Mouse (Mus musculus) midbrain, postnatal 0 days (tissue): ENCODE results near the gene Tnfrsf18. TPM values are rescaled to one million over a fixed set of nuclear protein-coding genes. Genes with fewer than 3 reads are reported as not detected.

Source experiments
- ATAC-seq: fragments of 200-750 bp; cut with Nextera tagmentation; 2 replicates; pipeline ENCODE4 v1.8.0; 2017; ENCODE audit warnings: moderate number of reproducible peaks, mild to moderate bottlenecking, moderate TSS enrichment, moderate library complexity; ENCODE audit not compliant: low FRiP score
- DNase-seq: peaks from one replicate; pipeline ENCODE4 v3.0.0-alpha.2; 2015; ENCODE audit warnings: low spot score
- H3K27ac ChIP-seq: fragments of 300-500 bp; sonication (generic); 2 replicates; pipeline ENCODE4 v1.5.1; 2014; ENCODE audit warnings: low read depth, mild to moderate bottlenecking, low read length, mixed read lengths
- H3K27me3 ChIP-seq: fragments of 300-500 bp; sonication (generic); 2 replicates; pipeline ENCODE4 v1.6.1; 2014; ENCODE audit warnings: low read length, control low read depth, mixed read lengths; ENCODE audit not compliant: insufficient read depth
- H3K36me3 ChIP-seq: fragments of 300-500 bp; sonication (generic); 2 replicates; pipeline ENCODE4 v1.6.1; 2014; ENCODE audit warnings: low read length, control low read depth, mixed read lengths; ENCODE audit not compliant: insufficient read depth
- H3K4me1 ChIP-seq: fragments of 300-500 bp; sonication (generic); 2 replicates; pipeline ENCODE4 v1.6.1; 2014; ENCODE audit warnings: mild to moderate bottlenecking, control low read depth, antibody characterized with exemption, low read length, mixed read lengths; ENCODE audit not compliant: insufficient read depth
- H3K4me2 ChIP-seq: fragments of 300-500 bp; sonication (generic); 2 replicates; pipeline ENCODE4 v1.6.1; 2014; ENCODE audit warnings: low read depth, mild to moderate bottlenecking, low read length, mixed read lengths; ENCODE audit not compliant: poor library complexity, severe bottlenecking
- H3K4me3 ChIP-seq: fragments of 300-500 bp; sonication (generic); 2 replicates; pipeline ENCODE4 v1.5.1; 2014; ENCODE audit warnings: low read depth, mild to moderate bottlenecking, low read length, moderate library complexity
- H3K9ac ChIP-seq: fragments of 300-500 bp; sonication (generic); replicated peaks from 2 replicates; pipeline ENCODE4 v1.6.1; 2014; ENCODE audit warnings: mild to moderate bottlenecking, low read length, moderate library complexity, mixed read lengths; ENCODE audit not compliant: poor library complexity, severe bottlenecking
- H3K9me3 ChIP-seq: fragments of 300-500 bp; sonication (generic); 2 replicates; pipeline ENCODE4 v1.6.1; 2016; ENCODE audit warnings: low read length, control low read depth
- CTCF ChIP-seq: IDR thresholded peaks from 2 replicates; pipeline ENCODE4 v1.5.1; 2016; ENCODE audit warnings: antibody characterized with exemption, mild to moderate bottlenecking
- WGBS: fragments of 180-500 bp; shearing (Covaris S2); extraction: QIAGEN DNeasy Blood & Tissue Kit; methylation state at CpG from one replicate; pipeline ENCODE4 v1.1.7; 2014; 5-methylcytosine and 5-hydroxymethylcytosine counted together
- polyA plus RNA-seq: library from polyadenylated mRNA; unstranded; fragments of >200 nt; fragmentation: Nextera tagmentation; extraction: Ambion mirVana; gene quantifications from 2 replicates; pipeline ENCODE4 v1.2.1, GENCODE M21; 2015
- total RNA-seq: library from RNA; depleted of rRNA; stranded (reverse); fragments of >200 nt; gene quantifications from 2 replicates; pipeline ENCODE4 v1.2.3, GENCODE M21; 2014

The Tnfrsf18 gene
- total and polyA plus RNA-seq, 2 experiments from 2014 or later: 2.2 TPM; not detected in 1

- no peak for DNase-seq
- H3K27ac ChIP-seq: no peak overlapping the region
- H3K9me3 ChIP-seq: no peaks in the 10 kb centered on the region
- no peak overlapping the region for H3K9ac ChIP-seq
- H3K4me2 ChIP-seq: no peak overlapping the region
- H3K27me3 ChIP-seq: no peaks in the 10 kb centered on the region
- no peak overlapping the region for H3K4me3 ChIP-seq
- ATAC-seq: no peak
- no peak for TF ChIP-seq CTCF
- H3K4me1 ChIP-seq: no peaks in the 10 kb centered on the region
- H3K36me3 ChIP-seq: no peaks in the 10 kb centered on the region
- WGBS: 38% methylated on average over 10 of the region's 10 CpGs
Observed at GRCm38 (mm10) chr4:156059713-156060112, 33.7 kb downstream of the Tnfrsf18 start.

GRCm38 (mm10) chr4:156063861-156064509, 38.0 kb downstream of the Tnfrsf18 start:
- no peaks in the 10 kb centered on the region for H3K36me3 ChIP-seq
- no peak overlapping the region for H3K4me3 ChIP-seq
- H3K27me3 ChIP-seq: no peaks in the 10 kb centered on the region
- 7% methylated on average over 4 of the region's 4 CpGs for WGBS
- H3K9me3 ChIP-seq: no peaks in the 10 kb centered on the region
- peak; percentile 14 for DNase-seq
- TF ChIP-seq CTCF: no peak
- H3K27ac ChIP-seq: no peak overlapping the region
- no peak for ATAC-seq
- no peaks in the 10 kb centered on the region for H3K4me1 ChIP-seq
- no peak overlapping the region for H3K4me2 ChIP-seq
- H3K9ac ChIP-seq: 0 out of 2 replicates have a peak overlapping the region, but pooled peaks have one; percentile 13

- Histone ChIP-seq H3K9ac (no peak overlapping the region), H3K4me1 (no peaks in the 10 kb centered on the region), H3K27me3 (no peaks in the 10 kb centered on the region), H3K36me3 (no peaks in the 10 kb centered on the region), H3K4me2 (no peak overlapping the region), H3K27ac (no peak overlapping the region), H3K4me3 (no peak overlapping the region), H3K9me3 (no peaks in the 10 kb centered on the region)
- TF ChIP-seq CTCF: no peak
- DNase-seq (no peak), ATAC-seq (no peak)
- 86% methylated on average over 9 of the region's 9 CpGs for WGBS
Observed at GRCm38 (mm10) chr4:156064510-156064897, 38.5 kb downstream of the Tnfrsf18 start.

- no peak for ATAC-seq
- Histone ChIP-seq H3K4me1 (no peaks in the 10 kb centered on the region), H3K9ac (no peak overlapping the region), H3K27ac (no peak overlapping the region), H3K4me2 (no peak overlapping the region), H3K27me3 (no peaks in the 10 kb centered on the region), H3K9me3 (no peaks in the 10 kb centered on the region), H3K36me3 (no peaks in the 10 kb centered on the region), H3K4me3 (no peak overlapping the region)
- no peak for DNase-seq
- 85% methylated on average over 10 of the region's 10 CpGs for WGBS
- TF ChIP-seq CTCF: no peak
Observed at GRCm38 (mm10) chr4:156065156-156065894, 39.4 kb downstream of the Tnfrsf18 start.

GRCm38 (mm10) chr4:156067256-156067949, 41.4 kb downstream of the Tnfrsf18 start:
- Histone ChIP-seq H3K27ac (no peak overlapping the region), H3K4me3 (no peak overlapping the region), H3K9me3 (no peaks in the 10 kb centered on the region), H3K36me3 (no peaks in the 10 kb centered on the region), H3K9ac (no peak overlapping the region), H3K27me3 (no peaks in the 10 kb centered on the region), H3K4me1 (no peaks in the 10 kb centered on the region), H3K4me2 (no peak overlapping the region)
- WGBS: 71% methylated on average over 5 of the region's 5 CpGs
- no peak for TF ChIP-seq CTCF
- ATAC-seq: no peak
- no peak for DNase-seq

GRCm38 (mm10) chr4:156069701-156070100, 43.7 kb downstream of the Tnfrsf18 start:
- H3K9me3 ChIP-seq: no peaks in the 10 kb centered on the region
- no peak overlapping the region for H3K4me3 ChIP-seq
- H3K27me3 ChIP-seq: no peaks in the 10 kb centered on the region
- DNase-seq (no peak), ATAC-seq (no peak)
- H3K4me1 ChIP-seq: no peaks in the 10 kb centered on the region
- H3K36me3 ChIP-seq: no peaks in the 10 kb centered on the region
- no peak overlapping the region for H3K27ac ChIP-seq
- H3K9ac ChIP-seq: no peak overlapping the region
- no peak overlapping the region for H3K4me2 ChIP-seq
- TF ChIP-seq CTCF: no peak
- 87% methylated on average over 7 of the region's 8 CpGs for WGBS
